Mouse (Mus musculus) adrenal gland, adult 18-20 months (tissue): ENCODE data around the gene Zfp991. TPM values are rescaled to one million over a fixed set of nuclear protein-coding genes. Genes with fewer than 3 reads are reported as not detected.
"Not testable (repeated sequence)": the region's sequence is repeated elsewhere in the genome, so short reads cannot be mapped to it uniquely, and the experiment has no call there.

Experiments used
- DNase-seq, 2 experiments: peaks; one replicate each; pipeline ENCODE4 v3.0.0; 2021 to 2022; ENCODE audit warnings: low spot score in 2 of 2
- long read RNA-seq, 2 experiments: library from polyadenylated mRNA; stranded (forward); transcript quantifications; one replicate each; pipeline ENCODE4 v2.0.0; 2021
- total RNA-seq, 2 experiments: library from RNA; stranded (reverse); gene quantifications; 1 replicate in 1 of 2; 2 replicates in 1 of 2; pipeline ENCODE4 v1.2.3; 2021

Gene Zfp991
- total RNA-seq, result 1 to 10 TPM; 4.3 to 6.1 TPM
- long read RNA-seq, experiment 1, result 0 reads
- long read RNA-seq, experiment 2, partial matches to known transcripts, result 1 of 4 reads
- long read RNA-seq, experiment 2, other reads (novel, unspliced or antisense), result 3 of 4 reads

GRCm38 (mm10) chr4:147131837-147132459, at the start of gene Zfp991:
Gene Zfp991, plus strand, starts transcription at chr4:147132038.
- not testable (repeated sequence) for DNase-seq

DNA sequence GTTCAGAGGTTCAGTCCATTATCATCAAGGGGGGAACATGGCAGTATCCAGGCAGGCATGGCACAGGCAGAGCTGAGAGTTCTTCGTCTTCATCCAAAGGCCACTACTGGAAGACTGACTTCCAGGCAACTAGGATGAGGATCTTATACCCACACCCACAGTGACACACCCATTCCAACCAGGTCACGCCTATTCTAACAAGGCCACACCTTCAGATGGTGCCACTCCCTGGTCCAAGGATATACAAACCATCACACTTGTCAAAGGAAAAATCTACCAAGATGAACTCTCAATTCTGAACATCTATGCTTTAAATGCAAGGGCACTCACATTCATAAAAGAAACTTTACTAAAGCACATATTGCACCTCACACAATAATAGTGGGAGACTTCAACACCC, 36.2 kb upstream of the Zfp991 start:
- DNase-seq, result not testable (repeated sequence)

DNA sequence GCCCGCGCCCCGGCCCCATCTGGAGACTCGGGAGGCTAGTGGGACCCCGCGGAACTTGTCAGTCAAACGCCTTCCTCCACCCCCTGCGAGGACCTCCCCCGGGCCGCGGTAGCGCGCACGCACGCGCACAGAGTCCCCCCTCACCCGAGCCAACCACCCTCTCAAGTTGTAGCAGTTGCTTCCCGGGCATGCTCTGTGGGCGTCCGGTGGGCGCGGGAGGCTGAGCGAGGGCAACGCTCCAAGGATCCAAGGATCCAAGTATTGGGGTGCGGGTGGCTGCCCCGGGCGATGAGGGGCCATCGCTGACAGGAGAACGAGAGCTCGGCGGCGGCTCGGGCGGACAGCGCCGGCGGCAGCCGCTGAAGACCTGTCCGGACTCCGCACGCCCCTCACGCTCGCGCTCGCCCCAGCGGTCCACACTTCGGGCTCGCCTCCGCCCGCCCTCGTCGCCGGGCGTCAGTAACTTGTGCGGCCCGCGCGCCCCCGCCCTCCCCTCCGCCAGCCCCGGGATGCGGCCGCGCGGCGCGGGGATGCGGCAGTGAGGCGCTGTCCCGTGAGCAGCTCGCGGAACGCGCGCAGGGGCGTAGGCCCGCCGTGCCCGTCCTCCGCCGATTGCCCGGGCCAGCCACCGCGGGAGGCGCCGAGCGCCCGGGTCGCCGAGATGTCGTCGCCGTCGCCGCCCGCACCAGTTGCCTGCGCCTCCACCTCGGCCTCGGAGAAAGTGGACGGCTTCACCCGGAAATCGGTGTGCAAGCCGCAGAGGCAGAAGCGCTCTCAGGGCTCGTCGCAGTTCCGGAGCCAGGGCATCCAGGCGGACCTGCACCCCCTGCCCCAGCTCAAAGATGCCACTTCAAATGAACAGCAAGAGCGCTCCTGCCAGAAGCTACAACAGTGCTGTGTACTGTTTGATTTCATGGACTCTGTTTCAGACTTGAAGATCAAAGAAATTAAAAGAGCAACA, 29.9 kb upstream of the Zfp991 start:
- DNase-seq, result not testable (repeated sequence)

DNA sequence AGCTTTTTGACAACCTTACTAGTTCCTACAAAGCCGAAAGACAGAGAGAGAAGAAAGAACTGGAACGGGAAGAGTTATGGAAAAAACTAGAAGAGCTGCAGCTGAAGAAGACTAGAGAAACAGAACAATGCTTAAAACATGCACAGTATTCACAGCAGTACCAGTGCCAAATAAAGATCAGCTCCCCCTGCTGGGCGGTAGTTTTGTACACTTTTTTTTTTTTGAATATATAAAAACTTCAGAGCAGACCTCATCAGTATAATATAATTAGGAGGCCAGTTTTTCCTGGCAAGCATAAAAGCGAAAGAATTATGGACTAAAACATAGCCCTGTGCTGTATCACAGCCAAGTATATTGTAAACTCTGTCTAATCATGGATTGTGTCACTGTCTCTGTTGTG, 28.0 kb upstream of the Zfp991 start:
- not testable (repeated sequence) for DNase-seq

DNA sequence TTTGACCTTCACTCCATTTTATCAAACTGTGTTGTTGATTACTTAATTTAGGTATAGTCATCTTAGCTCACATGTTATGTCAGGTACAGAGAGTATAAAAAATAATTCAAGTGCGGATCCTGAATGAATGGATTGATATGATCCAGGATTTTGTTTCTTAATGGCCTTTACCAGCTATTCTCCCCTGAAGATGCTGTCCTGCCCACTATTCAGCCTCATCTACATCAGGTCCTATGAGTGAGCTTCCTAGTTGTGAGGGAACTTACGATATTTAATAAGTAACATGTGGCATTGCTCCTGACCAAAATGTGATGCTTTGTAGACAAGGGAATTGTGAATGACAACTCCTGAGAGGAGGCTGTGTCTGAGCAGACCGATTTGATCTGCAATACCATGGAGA, 14.0 kb upstream of the Zfp991 start:
- not testable (repeated sequence) for DNase-seq

- DNase-seq, result not testable (repeated sequence)
Measured at GRCm38 (mm10) chr4:147122286-147122685, 9.6 kb upstream of the Zfp991 start.

DNA sequence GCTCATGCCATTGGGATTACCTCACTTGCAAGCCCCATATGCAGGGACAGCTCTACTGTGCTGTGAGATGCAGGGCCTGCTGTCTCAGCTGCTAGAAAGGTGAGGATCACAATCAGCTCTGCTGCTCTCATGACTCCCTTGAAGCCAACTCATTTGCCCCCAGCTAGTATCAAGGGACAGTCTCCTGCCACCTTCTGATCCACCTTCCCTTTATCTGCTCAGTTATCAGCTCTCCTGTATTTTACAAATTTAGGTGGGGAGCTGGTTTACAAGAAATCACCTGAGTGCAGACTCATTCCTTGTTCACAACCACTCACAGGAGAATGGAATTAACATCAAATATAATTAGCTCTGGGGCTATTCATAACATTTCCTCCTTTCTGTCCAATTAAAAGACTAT, 8.0 kb upstream of the Zfp991 start:
- not testable (repeated sequence) for DNase-seq

GRCm38 (mm10) chr4:147124400-147125306, 7.2 kb upstream of the Zfp991 start:
- peak; percentile 25 to 38 for DNase-seq

- not testable (repeated sequence) for DNase-seq
Measured at GRCm38 (mm10) chr4:147125326-147125725, 6.5 kb upstream of the Zfp991 start.

GRCm38 (mm10) chr4:147125870-147126269, 6.0 kb upstream of the Zfp991 start:
- not testable (repeated sequence) for DNase-seq

DNA sequence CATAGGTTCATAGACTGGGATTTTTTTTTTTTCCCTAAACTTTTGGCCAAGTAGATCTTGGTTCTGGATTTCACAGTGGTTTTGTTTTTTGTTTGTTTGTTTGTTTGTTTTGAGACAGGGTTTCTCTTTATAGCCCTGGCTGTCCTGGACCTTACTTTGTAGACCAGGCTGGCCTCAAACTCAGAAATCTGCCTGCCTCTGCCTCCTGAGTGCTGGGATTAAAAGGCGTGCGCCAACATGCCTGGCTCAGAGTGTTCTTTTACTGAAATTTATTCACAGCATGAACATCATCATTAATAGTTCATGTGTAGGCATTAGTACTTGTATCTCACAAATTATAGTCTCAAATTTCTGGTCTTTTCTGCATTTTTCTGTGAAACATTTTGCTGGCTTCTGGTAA, 5.4 kb upstream of the Zfp991 start:
- not testable (repeated sequence) for DNase-seq

- not testable (repeated sequence) for DNase-seq
Measured at GRCm38 (mm10) chr4:147127137-147127536, 4.7 kb upstream of the Zfp991 start.

DNA sequence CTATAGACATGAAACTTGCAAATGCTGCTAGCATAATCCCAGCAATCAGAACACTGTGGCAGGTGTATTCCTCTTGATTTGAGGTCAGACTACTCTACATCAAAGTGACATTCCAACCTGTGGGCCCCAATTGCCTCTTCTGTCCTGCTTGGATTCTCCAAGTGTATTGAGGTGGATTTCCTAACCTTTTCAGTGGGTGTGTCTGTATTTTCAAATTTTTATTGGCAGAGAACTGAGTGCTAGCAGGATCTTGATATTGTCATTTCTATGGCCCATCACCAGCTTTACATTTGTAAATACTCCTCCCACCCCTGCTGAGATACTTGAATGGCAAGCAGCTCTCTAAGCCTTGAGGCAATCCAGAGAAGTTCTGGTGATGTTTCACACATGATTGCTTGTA, 3.7 kb upstream of the Zfp991 start:
- not testable (repeated sequence) for DNase-seq

DNA sequence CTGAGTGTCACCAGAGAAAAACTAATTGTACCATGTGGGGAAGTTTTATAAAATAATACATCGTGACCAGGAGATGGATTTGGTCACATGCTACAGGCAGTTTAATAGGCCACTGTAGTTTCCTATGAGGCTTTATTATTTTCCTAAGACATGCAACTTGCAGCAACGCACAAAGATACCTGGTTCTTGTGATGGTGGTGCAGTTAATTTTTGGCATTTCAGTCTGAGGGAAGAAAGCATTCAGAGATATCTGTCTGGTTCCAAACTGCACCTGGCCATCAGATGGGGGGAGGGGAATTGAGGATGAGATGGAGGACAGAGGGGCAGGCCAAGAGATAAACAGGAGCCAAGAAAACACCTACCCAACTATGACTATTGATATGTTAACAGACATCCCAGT, 1.8 kb downstream of the Zfp991 start:
- not testable (repeated sequence) for DNase-seq

GRCm38 (mm10) chr4:147141757-147142156, 9.9 kb downstream of the Zfp991 start:
- not testable (repeated sequence) for DNase-seq

DNA sequence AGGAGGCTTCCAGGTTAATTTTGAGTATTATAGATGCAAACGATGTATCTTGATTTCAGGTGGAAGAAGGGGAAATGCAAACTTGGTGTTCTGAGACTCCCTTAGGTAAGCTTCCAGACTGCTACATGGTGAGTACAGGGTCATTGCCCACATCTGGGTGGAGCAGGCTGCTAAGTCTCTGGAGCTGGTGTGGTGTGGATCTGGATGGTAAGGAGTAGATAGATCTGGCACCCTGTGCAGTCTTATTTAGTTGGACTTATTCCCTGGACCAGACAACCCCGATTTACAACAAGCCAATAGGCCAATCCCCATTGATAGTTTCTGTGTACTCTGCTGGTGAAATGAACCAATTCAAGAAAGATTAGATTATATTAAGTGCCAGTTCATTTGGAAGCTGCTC, 33.4 kb downstream of the Zfp991 start:
- not testable (repeated sequence) for DNase-seq

- DNase-seq, result not testable (repeated sequence)
Measured at GRCm38 (mm10) chr4:147170547-147170946, 38.7 kb downstream of the Zfp991 start.

- DNase-seq, result not testable (repeated sequence)
Measured at GRCm38 (mm10) chr4:147171557-147171956, 39.7 kb downstream of the Zfp991 start.

GRCm38 (mm10) chr4:147176279-147176880, 44.5 kb downstream of the Zfp991 start:
- DNase-seq, result not testable (repeated sequence)

DNA sequence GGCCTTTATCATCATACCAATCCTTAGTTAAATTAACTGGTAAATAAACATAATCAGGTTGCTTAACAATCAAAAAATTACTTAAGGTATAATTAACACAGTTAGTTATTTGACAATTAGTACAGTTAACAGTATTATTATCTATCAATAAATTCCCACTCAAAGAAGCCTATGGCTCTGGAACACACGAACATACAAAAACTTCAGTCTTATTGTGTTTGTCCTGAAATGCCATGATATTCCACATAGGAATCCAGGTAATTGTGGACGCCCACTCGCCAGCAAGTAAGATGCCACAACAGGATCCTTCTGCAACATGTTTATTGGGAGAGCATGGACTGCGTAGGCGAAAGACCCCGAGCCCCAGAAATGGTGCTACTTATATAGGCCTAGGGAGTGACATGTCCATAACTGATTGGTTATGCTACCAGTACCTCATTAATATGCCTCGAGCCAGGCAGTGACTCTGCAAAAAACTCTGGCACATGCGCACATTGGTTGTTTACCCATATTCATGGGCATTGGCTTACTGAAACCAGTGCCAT, 49.4 kb downstream of the Zfp991 start:
- DNase-seq, result not testable (repeated sequence)
